Comparison of ENCODE assay signal across 14 mouse cellular contexts in genomic region chr2:92983273-92983620, GRCm38 (mm10).
DNase-seq lines count a peak whose midpoint lies in the region; ATAC-seq and TF ChIP-seq lines count a peak whose summit lies in the region.
"Had no signal": no experiment of that assay in that cellular context is flagged by ENCODE, and none has a peak within 500 bp of the region (broad histone marks: within the 10 kb centered on the region; RNA-seq: fewer than 3 reads in every experiment).

No protein-coding gene starts in this region.

- no peak for TF ChIP-seq RAD21 in MEL (IDR thresholded peaks at IDR 0.05; ENCODE audit: low read depth, low read length)

- H3K27ac ChIP-seq in heart, embryonic 10.5 days: peak overlapping the region; percentile 77
- H3K27ac ChIP-seq in heart, adult 2 months: no peak overlapping the region
- peak overlapping the region; percentile 57 for H3K27ac ChIP-seq in MEL (ENCODE audit: control insufficient read depth, low read depth, low read length)
- H3K27ac ChIP-seq in lung, postnatal 0 days (ENCODE audit: low read length): peak overlapping the region; percentile 57
- H3K27ac ChIP-seq in intestine, postnatal 0 days (ENCODE audit: low read depth, low read length): no peak overlapping the region
- H3K27ac ChIP-seq: hindbrain, embryonic 14.5 days; limb, embryonic 13.5 days; neural tube, embryonic 15.5 days had no signal

- no peak overlapping the region for H3K9ac ChIP-seq in heart, adult 2 months (ENCODE audit: low read depth, low read length)
- no peak overlapping the region for H3K9ac ChIP-seq in MEL (ENCODE audit: control insufficient read depth, low read depth, low read length, poor library complexity, severe bottlenecking)
- no peak overlapping the region for H3K9ac ChIP-seq in lung, postnatal 0 days (replicated peaks; ENCODE audit: low read depth)
- H3K9ac ChIP-seq in intestine, postnatal 0 days (ENCODE audit: low read depth, low read length): no peak overlapping the region
- H3K9ac ChIP-seq: hindbrain, embryonic 14.5 days; limb, embryonic 13.5 days; neural tube, embryonic 15.5 days had no signal

- H3K27me3 ChIP-seq in heart, embryonic 10.5 days (ENCODE audit: insufficient read depth, poor library complexity, severe bottlenecking): peaks cover 4% of the 10 kb centered on the region; the same call in 1 of the 2 replicates
- H3K27me3 ChIP-seq in heart, adult 2 months (ENCODE audit: control insufficient read depth, insufficient read depth, low read length): no peaks in the 10 kb centered on the region
- no peaks in the 10 kb centered on the region for H3K27me3 ChIP-seq in MEL (ENCODE audit: control insufficient read depth in 1 of 2, insufficient read depth in 2 of 2, low read length in 2 of 2)
- H3K27me3 ChIP-seq in erythroblast, embryonic 14.5 days (ENCODE audit: control insufficient read depth): no peaks in the 10 kb centered on the region
- no peaks in the 10 kb centered on the region for H3K27me3 ChIP-seq in lung, postnatal 0 days (replicated peaks; ENCODE audit: insufficient read depth, low read length)
- no peaks in the 10 kb centered on the region for H3K27me3 ChIP-seq in intestine, postnatal 0 days (replicated peaks; ENCODE audit: control insufficient read depth, insufficient read depth, low read length)
- H3K27me3 ChIP-seq: limb, embryonic 13.5 days; neural tube, embryonic 15.5 days had no signal

- no peak overlapping the region for H3K4me2 ChIP-seq in lung, postnatal 0 days (replicated peaks; ENCODE audit: low read depth, low read length)
- H3K4me2 ChIP-seq in intestine, postnatal 0 days (replicated peaks; ENCODE audit: low read depth): no peak overlapping the region
- H3K4me2 ChIP-seq: hindbrain, embryonic 14.5 days; limb, embryonic 13.5 days; neural tube, embryonic 15.5 days had no signal

- peaks cover 44% of the 10 kb centered on the region for H3K36me3 ChIP-seq in heart, embryonic 10.5 days
- no peaks in the 10 kb centered on the region for H3K36me3 ChIP-seq in heart, adult 2 months (ENCODE audit: control insufficient read depth, insufficient read depth, low read length)
- H3K36me3 ChIP-seq in MEL (ENCODE audit: control insufficient read depth in 1 of 2, insufficient read depth in 2 of 2, low read length in 2 of 2): peaks cover 0 to 18% of the 10 kb centered on the region in 2 experiments; a peak in 2 of 4 replicates
- H3K36me3 ChIP-seq in erythroblast, embryonic 14.5 days (ENCODE audit: control insufficient read depth): peaks cover 28% of the 10 kb centered on the region
- H3K36me3 ChIP-seq in lung, postnatal 0 days (ENCODE audit: insufficient read depth, low read length): peaks cover 17% of the 10 kb centered on the region; the same call in 1 of the 2 replicates
- peaks cover 36% of the 10 kb centered on the region for H3K36me3 ChIP-seq in intestine, postnatal 0 days (ENCODE audit: control insufficient read depth, insufficient read depth)

- no peaks in the 10 kb centered on the region for H3K79me2 ChIP-seq in heart, adult 2 months (replicated peaks; ENCODE audit: control insufficient read depth, insufficient read depth, low read length)
- H3K79me2 ChIP-seq in MEL (ENCODE audit: control insufficient read depth, insufficient read depth, low read length, poor library complexity): no peaks in the 10 kb centered on the region

- no peak for TF ChIP-seq POLR2A in heart, adult 2 months (IDR thresholded peaks at IDR 0.05; ENCODE audit: insufficient read depth, low read depth, low read length)
- TF ChIP-seq POLR2A in MEL (IDR thresholded peaks at IDR 0.05; ENCODE audit: control insufficient read depth in 1 of 2, insufficient read depth in 1 of 2, low read depth in 1 of 2, low read length in 2 of 2, poor library complexity in 1 of 2): no peak

- ATAC-seq in lung, postnatal 0 days: peak; percentile 63
- no peak for ATAC-seq in intestine, postnatal 0 days
- ATAC-seq: midbrain, embryonic 16.5 days had no signal

- TF ChIP-seq CTCF in heart, adult 2 months (IDR thresholded peaks at IDR 0.05): no peak
- no peak for TF ChIP-seq CTCF in MEL (IDR thresholded peaks at IDR 0.05 in 2 of 3, conservative IDR thresholded peaks at IDR 0.05 in 1 of 3; ENCODE audit: control insufficient read depth in 1 of 3, insufficient read depth in 1 of 3, low read depth in 2 of 3, low read length in 3 of 3, poor library complexity in 1 of 3, severe bottlenecking in 1 of 3)
- no peak for TF ChIP-seq CTCF in lung, postnatal 0 days (IDR thresholded peaks at IDR 0.05)
- no peak for TF ChIP-seq CTCF in intestine, postnatal 0 days (IDR thresholded peaks at IDR 0.05; ENCODE audit: low read depth)

- H3K9me3 ChIP-seq in heart, embryonic 10.5 days: no peaks in the 10 kb centered on the region
- H3K9me3 ChIP-seq in MEL (replicated peaks; ENCODE audit: insufficient read depth, low read length): no peaks in the 10 kb centered on the region
- H3K9me3 ChIP-seq in erythroblast, embryonic 14.5 days (ENCODE audit: control insufficient read depth, low read length): no peaks in the 10 kb centered on the region
- no peaks in the 10 kb centered on the region for H3K9me3 ChIP-seq in lung, postnatal 0 days (ENCODE audit: low read length)
- no peaks in the 10 kb centered on the region for H3K9me3 ChIP-seq in intestine, postnatal 0 days (ENCODE audit: control insufficient read depth)
- H3K9me3 ChIP-seq: limb, embryonic 13.5 days; neural tube, embryonic 15.5 days had no signal

- peaks cover 49% of the 10 kb centered on the region for H3K4me1 ChIP-seq in heart, embryonic 10.5 days
- H3K4me1 ChIP-seq in heart, adult 2 months (ENCODE audit: control insufficient read depth, insufficient read depth, low read length): peaks cover 3% of the 10 kb centered on the region; the same call in 1 of the 2 replicates
- peaks cover 15 to 22% of the 10 kb centered on the region in 2 experiments for H3K4me1 ChIP-seq in MEL (ENCODE audit: control insufficient read depth in 1 of 2, insufficient read depth in 2 of 2, low read length in 2 of 2)
- H3K4me1 ChIP-seq in erythroblast, embryonic 14.5 days (ENCODE audit: control insufficient read depth): peaks cover 74% of the 10 kb centered on the region
- H3K4me1 ChIP-seq in lung, postnatal 0 days (ENCODE audit: insufficient read depth, low read depth, low read length): peaks cover 26% of the 10 kb centered on the region
- no peaks in the 10 kb centered on the region for H3K4me1 ChIP-seq in intestine, postnatal 0 days (replicated peaks; ENCODE audit: control insufficient read depth, insufficient read depth, low read length)

- intact Hi-C loops in heart, adult 2 months (cut with DNase I): loop anchor here (10.0 kb wide), 1 partner anchor 212 kb away; no protein-coding TSS in a partner anchor

- 0 out of 2 replicates have a peak overlapping the region, but pooled peaks have one; percentile 5 for H3K4me3 ChIP-seq in heart, embryonic 10.5 days
- H3K4me3 ChIP-seq in heart, adult 2 months: no peak overlapping the region
- peak overlapping the region in 1 of 2 experiments; percentile 13; a peak in 2 of 4 replicates for H3K4me3 ChIP-seq in MEL (ENCODE audit: control insufficient read depth in 1 of 2, insufficient read depth in 1 of 2, low read depth in 2 of 2, low read length in 2 of 2)
- peak overlapping the region; percentile 4 for H3K4me3 ChIP-seq in erythroblast, embryonic 14.5 days (replicated peaks)
- no peak overlapping the region for H3K4me3 ChIP-seq in lung, postnatal 0 days (ENCODE audit: low read depth, low read length)
- no peak overlapping the region for H3K4me3 ChIP-seq in intestine, postnatal 0 days (ENCODE audit: low read depth, low read length)
- H3K4me3 ChIP-seq: limb, embryonic 13.5 days; neural tube, embryonic 15.5 days had no signal

- TF ChIP-seq EP300 in heart, adult 2 months (IDR thresholded peaks at IDR 0.05; ENCODE audit: insufficient read depth, low read depth, low read length): no peak
- peak; percentile 93 to 94 for TF ChIP-seq EP300 in MEL (IDR thresholded peaks at IDR 0.05; ENCODE audit: low read depth in 1 of 2, low read length in 2 of 2)
- TF ChIP-seq EP300 in lung, postnatal 0 days (IDR thresholded peaks at IDR 0.05): peak; percentile 80

- DNase-seq in heart, embryonic 10.5 days (ENCODE audit: low spot score): peak; percentile 91
- DNase-seq in heart, adult 2 months: no peak
- DNase-seq in MEL (ENCODE audit: low read depth, low spot score): peak; percentile 79
- peak; percentile 54 for DNase-seq in lung, postnatal 0 days (ENCODE audit: low spot score)
- DNase-seq in right cerebral cortex, postnatal 14 days: no peak
- no peak for DNase-seq in neural tube, embryonic 10.5 days (ENCODE audit: extremely low spot score, low spot score)
- DNase-seq: kidney, adult 8-10 months; thymus, postnatal 36 days had no signal

- 50% methylated on average over 4 of the region's 4 CpGs for WGBS in heart, embryonic 10.5 days
- WGBS in heart, adult 2 months: 48% methylated on average over 4 of the region's 4 CpGs
- WGBS in lung, postnatal 0 days: 50% methylated on average over 4 of the region's 4 CpGs
- 63% methylated on average over 4 of the region's 4 CpGs for WGBS in intestine, postnatal 0 days

TF ChIP-seq in MEL, 35 proteins besides CTCF, POLR2A, EP300 and RAD21 (continues in another document):
- TF ChIP-seq MYC (IDR thresholded peaks at IDR 0.05; ENCODE audit: low read depth, low read length) (no peak), NELFE (IDR thresholded peaks at IDR 0.05; ENCODE audit: low read depth, low read length) (peak; percentile 31; the same call in 1 of the 2 replicates), ELF1 (IDR thresholded peaks at IDR 0.05; ENCODE audit: low read depth, low read length) (peak; percentile 29; the same call in 1 of the 2 replicates), BHLHE40 (IDR thresholded peaks at IDR 0.05; ENCODE audit: borderline replicate concordance, low read depth, low read length) (peak; percentile 33; the same call in 1 of the 2 replicates), GABPA (IDR thresholded peaks at IDR 0.05; ENCODE audit: low read depth, low read length) (no peak), UBTF (IDR thresholded peaks at IDR 0.05; ENCODE audit: borderline replicate concordance, insufficient read depth, low read depth, low read length) (no peak), GATA1 (IDR thresholded peaks at IDR 0.05; ENCODE audit: low read depth, low read length) (peak; percentile 96), TAL1 (IDR thresholded peaks at IDR 0.05; ENCODE audit: low read length) (peak; percentile 93), CHD1 (IDR thresholded peaks at IDR 0.05; ENCODE audit: low read depth, low read length) (no peak), TCF12 (IDR thresholded peaks at IDR 0.05; ENCODE audit: low read depth, low read length) (peak; percentile 95), POLR2AphosphoS5 (IDR thresholded peaks at IDR 0.05; ENCODE audit: borderline replicate concordance, low read depth, low read length) (no peak), ETS1 (IDR thresholded peaks at IDR 0.05; ENCODE audit: low read depth, low read length) (peak; percentile 82), RCOR1 (IDR thresholded peaks at IDR 0.05; ENCODE audit: low read depth, low read length) (peak; percentile 85), MAFK (IDR thresholded peaks at IDR 0.05; ENCODE audit: borderline replicate concordance, low read depth, low read length) (0 out of 2 replicates have a peak, but pooled peaks have one; percentile 28), JUND (IDR thresholded peaks at IDR 0.05; ENCODE audit: low read depth, low read length) (no peak), TBP (IDR thresholded peaks at IDR 0.05; ENCODE audit: low read depth, low read length) (no peak)

Comparison
In these comparisons a context has a peak if more than half of its experiments do, and no peak if none do; other contexts are left out.
1. DNase-seq: peak in heart, embryonic 10.5 days (single experiment), MEL (single experiment) and lung, postnatal 0 days (single experiment); none in heart, adult 2 months (0 of 2), right cerebral cortex, postnatal 14 days (single experiment) and neural tube, embryonic 10.5 days (single experiment).
2. H3K27ac ChIP-seq: peak in heart, embryonic 10.5 days (single experiment), MEL (single experiment) and lung, postnatal 0 days (single experiment); none in heart, adult 2 months (single experiment) and intestine, postnatal 0 days (single experiment).
3. H3K4me3 ChIP-seq: peak in heart, embryonic 10.5 days (single experiment) and erythroblast, embryonic 14.5 days (single experiment); none in heart, adult 2 months (single experiment), lung, postnatal 0 days (single experiment) and intestine, postnatal 0 days (single experiment).